Mouse (Mus musculus): ENCODE measurements around the gene Prkcb.

Gene Prkcb

GRCm38 (mm10) chr7:122402041-122402440 is 113.5 kb downstream of the Prkcb start:
- DNase-seq (ENCODE audit: low read depth, low spot score) = no peak

DNA sequence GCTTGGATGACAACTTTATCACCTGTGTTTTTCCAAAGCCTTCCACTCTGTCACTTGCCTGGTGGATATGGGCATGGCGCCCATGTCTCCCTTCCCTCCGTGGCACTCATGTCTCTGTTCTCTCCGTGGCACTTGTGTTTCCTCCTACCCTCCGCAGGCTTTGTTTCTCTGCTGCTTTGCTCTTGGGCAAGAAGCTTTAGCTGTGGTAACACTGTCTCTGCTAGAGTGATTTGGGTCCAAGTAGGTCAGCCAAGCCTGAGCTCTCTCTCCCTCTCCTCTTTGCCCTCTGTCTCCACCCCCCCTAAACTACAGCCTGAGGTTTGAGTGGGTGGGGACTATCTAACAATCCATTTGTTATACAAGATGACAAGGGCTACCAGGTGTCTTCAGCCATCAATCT is 114.8 kb downstream of the Prkcb start:
- no peak for DNase-seq (ENCODE audit: low read depth, low spot score)

GRCm38 (mm10) chr7:122404571-122405393 is 116.2 kb downstream of the Prkcb start:
- DNase-seq (ENCODE audit: low read depth, low spot score) = peak; percentile 25

DNA sequence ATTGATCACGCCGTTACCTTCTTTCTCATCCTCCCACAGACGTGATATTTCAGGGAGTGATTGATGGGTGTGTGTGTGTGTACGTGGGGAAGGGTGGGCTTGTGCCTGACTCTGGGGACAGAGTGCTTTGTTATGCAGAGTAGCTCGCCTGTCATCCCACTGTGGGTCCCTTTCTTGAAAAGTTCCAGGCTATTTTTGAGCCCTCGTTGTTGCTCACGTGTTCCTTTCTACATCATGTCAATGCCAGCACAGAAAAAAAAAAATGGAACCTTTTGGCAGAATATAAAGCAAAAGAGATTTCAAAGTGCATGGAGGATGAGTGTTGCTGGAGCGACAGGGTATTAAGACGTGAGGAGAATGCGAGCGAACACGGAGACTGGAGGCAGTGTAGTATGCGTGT is 118.1 kb downstream of the Prkcb start:
- no peak for DNase-seq (ENCODE audit: low read depth, low spot score)

DNA sequence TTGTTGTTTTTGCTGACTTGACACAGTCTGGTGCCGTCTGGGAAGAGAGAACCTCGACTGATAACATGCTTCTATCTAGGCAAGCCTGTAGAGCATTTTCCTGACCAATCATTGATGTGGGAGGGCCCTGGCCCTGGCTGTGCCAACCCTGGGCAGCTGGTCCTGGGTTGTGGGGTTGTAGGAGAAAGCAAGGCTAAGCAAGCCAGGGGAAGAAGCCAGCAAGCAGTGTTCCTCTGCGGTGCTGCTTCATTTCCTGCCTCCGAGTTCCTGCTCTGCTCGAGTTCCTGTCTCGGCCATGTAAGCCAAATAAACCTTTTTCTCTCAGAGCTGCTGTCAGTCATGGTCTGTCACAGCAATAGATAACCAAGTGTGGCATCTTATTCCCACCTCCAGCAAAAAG is 121.4 kb downstream of the Prkcb start:
- no peak for DNase-seq (ENCODE audit: low read depth, low spot score)

GRCm38 (mm10) chr7:122410873-122411272 is 122.3 kb downstream of the Prkcb start:
- DNase-seq (ENCODE audit: low read depth, low spot score) = no peak

DNA sequence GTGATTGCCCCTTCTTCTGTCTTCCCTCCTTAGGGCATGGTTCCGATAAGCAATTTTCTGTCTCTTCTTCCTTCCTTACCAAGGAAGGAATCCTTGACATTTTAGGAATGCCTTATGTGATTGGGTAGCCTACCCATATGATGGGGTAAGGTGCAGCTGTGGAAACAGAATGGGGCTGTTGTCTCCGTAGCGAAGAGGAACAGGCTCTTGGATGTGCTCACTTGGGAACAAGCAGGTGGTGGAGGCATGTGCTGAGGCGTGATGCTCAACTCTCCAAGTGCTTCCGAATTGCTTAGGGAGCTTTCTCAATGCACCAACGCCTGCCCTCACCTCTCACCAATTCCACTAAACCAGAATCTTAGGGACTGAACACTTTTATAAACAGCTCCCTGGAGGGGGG is 124.7 kb downstream of the Prkcb start:
- no peak for DNase-seq (ENCODE audit: low read depth, low spot score)

- DNase-seq (ENCODE audit: low read depth, low spot score) = no peak
Observed at GRCm38 (mm10) chr7:122414146-122414545, 125.6 kb downstream of the Prkcb start.

- no peak for DNase-seq (ENCODE audit: low read depth, low spot score)
Observed at GRCm38 (mm10) chr7:122414608-122415007, 126.1 kb downstream of the Prkcb start.

- DNase-seq (ENCODE audit: low read depth, low spot score) = no peak
Observed at GRCm38 (mm10) chr7:122415387-122415786, 126.8 kb downstream of the Prkcb start.

GRCm38 (mm10) chr7:122415904-122416303 is 127.4 kb downstream of the Prkcb start:
- no peak for DNase-seq (ENCODE audit: low read depth, low spot score)

DNA sequence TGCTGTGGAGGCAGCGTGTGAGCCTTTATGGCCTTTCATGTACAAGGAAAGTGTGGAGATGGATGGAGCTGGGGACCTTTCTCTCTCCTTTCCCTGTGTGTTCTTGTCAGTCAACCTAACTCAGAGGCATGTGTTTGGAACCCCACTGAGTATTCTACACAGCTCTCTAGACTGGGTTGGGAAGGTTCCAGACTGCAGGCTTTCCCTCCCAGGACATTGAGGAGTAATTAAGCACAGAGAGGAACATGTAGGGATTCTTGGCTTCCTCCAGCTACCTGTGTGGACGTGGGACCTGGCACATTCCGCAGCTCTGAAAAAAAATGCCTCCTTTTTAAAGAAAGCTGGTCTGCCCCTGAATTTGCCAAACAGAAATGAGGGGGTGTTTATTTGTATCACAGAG is 130.0 kb downstream of the Prkcb start:
- DNase-seq (ENCODE audit: low read depth, low spot score) = no peak

DNA sequence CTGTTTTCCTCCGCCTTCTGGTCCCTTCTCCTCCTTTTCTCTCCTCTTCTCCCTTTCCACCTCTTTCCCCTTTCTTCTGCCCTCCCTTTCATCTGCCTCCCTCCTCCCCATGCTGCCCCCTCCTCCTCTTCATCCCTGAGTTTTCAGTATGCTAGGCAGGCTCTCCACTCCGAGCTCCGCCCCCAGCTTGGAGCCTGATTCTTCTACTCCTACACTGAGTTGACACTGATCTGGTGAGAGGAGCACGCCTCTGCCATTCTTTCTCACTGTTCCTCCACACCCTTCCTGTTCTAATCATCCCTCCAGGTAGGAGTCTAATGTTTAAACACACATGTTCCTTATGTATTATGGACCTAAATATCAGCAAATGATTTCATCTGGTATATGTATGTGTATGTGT is 135.3 kb downstream of the Prkcb start:
- no peak for DNase-seq (ENCODE audit: low read depth, low spot score)

GRCm38 (mm10) chr7:122429134-122429533 is 140.6 kb downstream of the Prkcb start:
- no peak for DNase-seq (ENCODE audit: low read depth, low spot score)

DNA sequence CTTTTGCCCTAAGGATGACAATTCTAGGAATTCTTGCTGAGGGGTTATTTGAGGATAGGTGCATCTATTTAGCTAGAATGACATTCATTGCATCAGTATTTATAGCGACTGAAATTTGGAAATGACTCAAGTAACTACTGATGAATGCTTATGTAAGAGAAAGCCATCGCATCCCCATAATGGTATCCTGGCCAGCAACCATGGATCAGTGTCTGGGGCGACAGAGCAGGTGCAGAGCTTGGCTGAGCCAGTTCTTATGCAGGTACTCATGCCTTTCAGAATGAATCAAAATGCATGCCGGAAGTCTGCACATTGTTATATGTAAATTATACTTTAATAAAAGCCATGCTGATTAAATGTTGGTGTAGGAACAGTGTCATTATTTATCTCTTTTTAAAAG is 143.8 kb downstream of the Prkcb start:
- no peak for DNase-seq (ENCODE audit: low read depth, low spot score)

DNA sequence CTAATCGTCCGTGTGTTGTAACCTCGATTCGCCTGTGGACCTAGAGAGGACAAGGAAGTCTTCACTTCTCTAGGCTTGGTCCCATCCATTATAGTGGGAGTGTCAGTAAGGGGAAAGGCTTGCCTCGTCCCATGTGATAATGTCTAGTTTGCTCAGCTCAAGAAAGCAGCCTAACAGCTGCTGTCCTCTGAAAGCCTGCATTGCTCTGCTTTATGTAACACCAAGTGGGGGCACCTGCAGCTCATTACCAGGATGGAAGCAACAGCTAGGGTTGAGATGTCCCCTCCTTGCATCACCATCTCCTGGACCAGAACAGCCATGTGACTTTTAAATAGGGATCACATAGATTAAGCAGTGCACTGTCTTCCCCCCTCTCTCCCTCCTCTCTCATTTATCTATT is 144.8 kb downstream of the Prkcb start:
- no peak for DNase-seq (ENCODE audit: low read depth, low spot score)

DNA sequence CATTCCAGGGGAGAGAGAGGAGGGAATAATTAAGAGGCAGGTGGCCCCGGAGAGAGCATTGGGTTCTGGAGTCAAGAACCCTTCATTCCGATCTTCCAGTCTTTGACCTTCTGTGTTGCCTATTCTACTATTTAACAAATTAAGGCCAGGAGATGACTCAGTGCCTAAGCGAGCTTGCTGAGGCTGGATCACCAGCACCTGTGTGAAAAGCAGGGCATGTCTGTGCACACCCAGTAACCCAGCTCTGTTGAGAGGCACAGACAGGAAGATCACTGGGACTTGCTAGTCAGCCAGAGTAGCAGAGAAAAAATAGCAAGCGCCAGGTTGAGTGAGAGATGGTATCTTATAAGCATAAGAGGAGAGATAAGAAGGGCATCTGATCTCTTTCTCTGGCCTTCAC is 146.4 kb downstream of the Prkcb start:
- no peak for DNase-seq (ENCODE audit: low read depth, low spot score)

DNA sequence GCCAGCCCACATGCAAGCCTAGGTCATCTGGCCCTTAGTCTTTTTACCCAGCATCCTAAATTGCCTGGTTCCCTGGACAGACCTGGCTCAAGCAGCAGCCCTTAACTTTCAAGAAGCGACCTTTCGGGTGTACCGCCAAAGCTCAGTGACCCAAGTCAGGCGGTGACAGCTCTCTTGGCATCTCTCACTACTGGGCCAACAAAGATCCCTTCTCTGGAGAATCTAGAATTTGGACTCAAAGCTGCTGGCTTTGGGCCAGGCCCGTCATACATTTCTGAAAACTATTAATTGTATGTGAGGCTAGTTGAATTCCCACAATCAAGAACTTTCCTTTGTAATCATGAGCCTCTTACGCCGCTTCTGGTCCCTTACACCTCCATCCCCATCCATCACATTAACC is 147.0 kb downstream of the Prkcb start:
- no peak for DNase-seq (ENCODE audit: low read depth, low spot score)

- no peak for DNase-seq (ENCODE audit: low read depth, low spot score)
Observed at GRCm38 (mm10) chr7:122437390-122437789, 148.8 kb downstream of the Prkcb start.

GRCm38 (mm10) chr7:122445056-122445455 is 156.5 kb downstream of the Prkcb start:
- DNase-seq (ENCODE audit: low read depth, low spot score) = peak; percentile 31

- DNase-seq (ENCODE audit: low read depth, low spot score) = no peak
Observed at GRCm38 (mm10) chr7:122452671-122453070, 164.1 kb downstream of the Prkcb start.

DNA sequence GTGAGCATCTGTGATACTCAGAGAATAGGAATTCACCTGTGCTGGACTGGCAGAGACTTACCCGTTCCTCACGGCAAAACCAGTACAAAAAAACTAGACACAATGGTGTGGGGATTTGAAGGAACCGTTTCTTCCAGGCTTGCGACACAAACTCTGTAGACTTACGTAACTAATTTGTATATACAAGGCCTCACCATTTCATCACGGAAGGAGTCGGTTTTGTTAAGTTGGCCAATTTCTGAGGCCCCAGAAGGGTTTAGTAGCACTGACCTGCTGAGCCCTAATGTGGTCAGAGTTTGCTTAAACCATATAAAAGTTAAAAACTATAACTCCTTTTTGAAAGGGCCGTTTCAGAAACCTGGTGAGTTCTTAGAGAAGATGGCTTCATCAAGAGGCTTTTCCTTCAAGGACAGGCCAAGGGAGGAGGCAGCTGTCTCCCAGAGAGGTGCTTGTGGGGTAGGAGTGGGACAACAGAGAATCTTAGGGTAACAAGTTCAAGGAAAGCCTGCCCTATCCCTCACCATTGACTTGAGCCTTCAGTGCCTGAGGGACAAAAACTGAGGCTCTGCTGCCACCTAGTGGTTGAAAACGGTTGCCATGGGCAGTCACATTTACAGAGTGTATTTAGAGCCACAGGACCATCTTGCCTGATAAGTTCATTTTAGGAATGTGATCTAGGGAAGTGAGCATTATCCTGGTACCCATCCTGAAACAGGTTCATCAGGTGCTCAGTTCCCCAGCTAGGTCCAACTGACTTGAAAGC is 170.8 kb downstream of the Prkcb start:
- peak; percentile 77 for DNase-seq (ENCODE audit: low read depth, low spot score)

DNA sequence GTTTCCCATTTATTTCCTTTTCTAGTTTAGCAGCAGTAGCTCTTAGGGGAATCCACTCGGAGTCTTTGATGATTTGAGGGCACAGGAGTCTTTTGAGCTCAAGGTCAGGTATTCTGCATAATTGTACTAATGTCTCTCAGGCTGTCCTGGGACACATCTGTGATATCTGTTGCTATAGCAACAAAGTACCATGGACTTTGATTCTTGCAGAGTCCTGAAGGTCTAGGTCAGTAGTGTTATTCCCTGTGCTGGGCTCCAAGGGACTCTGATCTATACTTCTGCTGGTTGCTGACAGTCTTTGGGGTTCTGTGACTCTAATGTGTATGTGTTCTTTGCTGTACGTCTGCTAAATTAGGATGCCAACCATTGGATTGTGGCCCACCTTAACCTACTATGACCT is 171.5 kb downstream of the Prkcb start:
- DNase-seq (ENCODE audit: low read depth, low spot score) = no peak
